Mouse (Mus musculus) embryo, embryonic 11 days (tissue): ENCODE measurements at regions not wholly inside any gene's neighbourhood (a gene's known extent, or its start where the extent isn't known, plus 50 kb on each side); places are given as distances from the start of the nearest gene placed in this dataset.

Source experiments
- DNase-seq: peaks from one replicate; pipeline ENCODE4 v3.0.0-alpha.2; 2015

GRCm38 (mm10) chr5:116766261-116766660, 174.6 kb upstream of the Srrm4 start:
- DNase-seq: no peak

GRCm38 (mm10) chr5:116761323-116761722, 169.7 kb upstream of the Srrm4 start:
- DNase-seq: no peak

GRCm38 (mm10) chr5:116758687-116759086, 167.1 kb upstream of the Srrm4 start:
- DNase-seq: peak; percentile 2

- no peak for DNase-seq
Measured at GRCm38 (mm10) chr5:116752941-116753340, 161.3 kb upstream of the Srrm4 start.

- no peak for DNase-seq
Measured at GRCm38 (mm10) chr5:116752096-116752495, 160.5 kb upstream of the Srrm4 start.

- DNase-seq: no peak
Measured at GRCm38 (mm10) chr5:116745776-116746175, 154.2 kb upstream of the Srrm4 start.

- peak; percentile 71 for DNase-seq
Measured at GRCm38 (mm10) chr5:116744389-116744788, 152.8 kb upstream of the Srrm4 start.

GRCm38 (mm10) chr5:116735622-116736021, 144.0 kb upstream of the Srrm4 start:
- no peak for DNase-seq

- DNase-seq: no peak
Measured at GRCm38 (mm10) chr5:116731509-116731908, 139.9 kb upstream of the Srrm4 start.

GRCm38 (mm10) chr5:116719200-116719599, 127.6 kb upstream of the Srrm4 start:
- DNase-seq: peak; percentile 14

GRCm38 (mm10) chr5:116714256-116714655, 122.6 kb upstream of the Srrm4 start:
- DNase-seq: peak; percentile 83

GRCm38 (mm10) chr5:116712056-116712455, 120.4 kb upstream of the Srrm4 start:
- DNase-seq: no peak

GRCm38 (mm10) chr5:116708505-116708904, 116.9 kb upstream of the Srrm4 start:
- no peak for DNase-seq

- DNase-seq: no peak
Measured at GRCm38 (mm10) chr5:116662466-116662865, 70.8 kb upstream of the Srrm4 start.

GRCm38 (mm10) chr5:116661851-116662250, 70.2 kb upstream of the Srrm4 start:
- no peak for DNase-seq

- no peak for DNase-seq
Measured at GRCm38 (mm10) chr5:116654486-116655420, 63.1 kb upstream of the Srrm4 start.
